Mouse (Mus musculus) intestine, embryonic 14.5 days (tissue): ENCODE measurements at regions not wholly inside any gene's neighbourhood (a gene's known extent, or its start where the extent isn't known, plus 50 kb on each side); places are given as distances from the start of the nearest gene placed in this dataset.

ENCODE experiments used
- ATAC-seq: fragments of 200-750 bp; cut with Nextera tagmentation; replicated peaks from 2 replicates; pipeline ENCODE4 v1.8.0; 2017; ENCODE audit warnings: low read depth, moderate number of reproducible peaks, moderate TSS enrichment, moderate library complexity; ENCODE audit not compliant: low FRiP score, low TSS enrichment
- DNase-seq: peaks from one replicate; pipeline ENCODE4 v3.0.0-alpha.2; 2018; ENCODE audit warnings: low spot score
- H3K27ac ChIP-seq: fragments of 300-500 bp; sonication (generic); 2 replicates; pipeline ENCODE4 v1.5.1; 2014; ENCODE audit warnings: low read depth, mild to moderate bottlenecking, control low read depth
- H3K27me3 ChIP-seq: fragments of 300-500 bp; sonication (generic); replicated peaks from 2 replicates; pipeline ENCODE4 v1.6.1; 2014; ENCODE audit warnings: low read length, control low read depth; ENCODE audit not compliant: control insufficient read depth, insufficient read depth
- H3K36me3 ChIP-seq: fragments of 300-500 bp; sonication (generic); 2 replicates; pipeline ENCODE4 v1.6.1; 2014; ENCODE audit warnings: low read length, control low read depth; ENCODE audit not compliant: control insufficient read depth, insufficient read depth
- H3K4me1 ChIP-seq: fragments of 300-500 bp; sonication (generic); replicated peaks from 2 replicates; pipeline ENCODE4 v1.6.1; 2014; ENCODE audit warnings: low read length, control low read depth, mixed read lengths; ENCODE audit not compliant: control insufficient read depth, insufficient read depth
- H3K4me2 ChIP-seq: fragments of 300-500 bp; sonication (generic); 2 replicates; pipeline ENCODE4 v1.6.1; 2014; ENCODE audit warnings: low read length
- H3K4me3 ChIP-seq: fragments of 300-500 bp; sonication (generic); 2 replicates; pipeline ENCODE4 v1.5.1; 2014; ENCODE audit warnings: low read depth, low read length, control low read depth, mixed read lengths
- H3K9ac ChIP-seq: fragments of 300-500 bp; sonication (generic); 2 replicates; pipeline ENCODE4 v1.6.1; 2014; ENCODE audit warnings: mild to moderate bottlenecking, low read length
- H3K9me3 ChIP-seq: fragments of 300-500 bp; sonication (generic); 2 replicates; pipeline ENCODE4 v1.6.1; 2016; ENCODE audit warnings: low read length, control low read depth; ENCODE audit not compliant: control insufficient read depth
- WGBS: fragments of 180-500 bp; shearing (Covaris S2); extraction: QIAGEN DNeasy Blood & Tissue Kit; methylation state at CpG from one replicate; pipeline ENCODE4 v1.1.7; 2014; 5-methylcytosine and 5-hydroxymethylcytosine counted together

DNA sequence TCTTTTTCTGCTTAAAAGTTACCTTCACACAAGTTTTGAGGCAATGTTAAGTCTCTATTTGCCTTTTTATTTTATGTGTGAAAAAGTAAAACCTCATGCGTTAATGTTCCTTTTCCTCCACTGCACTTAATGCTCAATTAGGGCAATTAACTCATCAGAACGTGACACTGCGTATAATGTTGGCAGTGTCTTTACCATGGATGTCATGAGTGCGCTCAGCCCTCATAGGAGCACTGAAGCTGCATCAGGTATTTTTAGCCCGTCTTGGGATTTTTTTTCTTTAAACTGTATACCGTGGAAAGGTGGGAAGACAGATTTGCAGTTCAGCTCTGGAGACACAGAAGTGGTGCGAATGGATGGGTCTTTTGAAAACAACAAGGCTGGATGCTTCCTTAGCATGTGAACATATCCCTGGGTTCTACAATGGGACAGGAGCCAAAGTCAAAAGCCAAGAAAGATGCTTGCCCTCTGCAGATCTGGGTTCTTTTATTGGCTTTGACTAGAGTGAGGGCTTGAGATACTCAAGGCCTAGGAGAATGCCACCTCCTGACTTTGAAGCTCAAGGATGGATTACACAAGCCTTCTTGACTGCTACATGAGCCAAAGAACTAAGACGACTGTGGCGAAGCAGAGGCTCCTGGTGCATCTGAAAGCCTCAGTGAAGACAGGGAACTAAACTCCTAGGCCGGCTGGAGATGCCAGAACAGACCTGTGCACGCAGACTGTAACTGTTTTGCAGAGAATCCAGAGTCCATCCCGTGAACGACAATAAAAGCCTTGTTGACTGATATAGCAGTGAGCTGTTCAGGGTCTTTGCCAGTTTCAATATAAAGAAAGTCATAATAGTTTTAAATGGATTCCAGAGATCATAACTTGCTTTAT, 262.9 kb upstream of the Emcn start:
- H3K4me1 ChIP-seq = no peaks in the 10 kb centered on the region
- no peak for DNase-seq
- WGBS = 84% methylated on average over 13 of the region's 13 CpGs
- no peak overlapping the region for H3K4me3 ChIP-seq
- H3K27me3 ChIP-seq = no peaks in the 10 kb centered on the region
- no peak overlapping the region for H3K4me2 ChIP-seq
- H3K36me3 ChIP-seq = no peaks in the 10 kb centered on the region
- ATAC-seq = no peak
- H3K9me3 ChIP-seq = no peaks in the 10 kb centered on the region
- H3K27ac ChIP-seq = no peak overlapping the region
- no peak overlapping the region for H3K9ac ChIP-seq

DNA sequence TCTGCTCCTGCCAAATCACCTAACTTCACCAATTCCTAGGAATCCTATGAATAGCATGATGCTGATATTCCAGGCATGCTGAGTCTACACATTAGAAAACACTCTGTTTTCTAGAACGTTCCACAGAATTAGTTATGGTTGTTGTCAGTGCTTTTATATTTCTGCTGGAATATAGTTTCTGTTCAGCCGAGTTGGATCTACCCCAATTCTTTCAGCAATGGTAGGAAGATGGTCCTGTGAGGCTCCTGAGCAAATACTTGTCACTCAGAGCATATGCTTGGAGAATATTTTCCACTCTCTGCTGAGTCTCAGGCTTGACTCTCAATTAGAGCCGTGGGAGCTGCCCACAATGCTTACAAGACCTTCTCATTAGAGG, 262.3 kb upstream of the Emcn start:
- Histone ChIP-seq H3K4me3 (no peak overlapping the region), H3K9me3 (no peaks in the 10 kb centered on the region), H3K9ac (no peak overlapping the region), H3K4me2 (no peak overlapping the region), H3K27me3 (no peaks in the 10 kb centered on the region), H3K36me3 (no peaks in the 10 kb centered on the region), H3K27ac (no peak overlapping the region), H3K4me1 (no peaks in the 10 kb centered on the region)
- no peak for ATAC-seq
- no peak for DNase-seq
- WGBS = 83% methylated on average over 3 of the region's 3 CpGs

DNA sequence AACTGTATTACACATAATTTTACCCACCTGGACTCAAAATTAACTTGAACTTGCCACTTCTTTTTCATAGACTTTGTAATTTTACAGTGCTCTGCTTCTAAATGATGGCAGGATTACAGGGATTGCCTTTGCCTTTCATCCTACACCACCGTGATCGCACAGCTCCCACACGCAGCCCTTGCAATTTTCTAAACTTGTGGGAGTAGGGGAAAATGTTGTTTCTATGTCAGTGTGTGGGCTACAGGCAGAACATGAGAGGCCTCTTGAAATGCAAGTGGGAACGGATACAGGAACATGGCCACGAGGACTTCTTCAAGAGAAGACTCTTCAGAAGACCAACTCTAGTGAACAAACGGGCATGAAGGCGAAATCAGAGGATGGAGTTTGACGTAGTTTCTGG, 254.0 kb upstream of the Emcn start:
- no peak overlapping the region for H3K4me2 ChIP-seq
- H3K36me3 ChIP-seq = no peaks in the 10 kb centered on the region

DNA sequence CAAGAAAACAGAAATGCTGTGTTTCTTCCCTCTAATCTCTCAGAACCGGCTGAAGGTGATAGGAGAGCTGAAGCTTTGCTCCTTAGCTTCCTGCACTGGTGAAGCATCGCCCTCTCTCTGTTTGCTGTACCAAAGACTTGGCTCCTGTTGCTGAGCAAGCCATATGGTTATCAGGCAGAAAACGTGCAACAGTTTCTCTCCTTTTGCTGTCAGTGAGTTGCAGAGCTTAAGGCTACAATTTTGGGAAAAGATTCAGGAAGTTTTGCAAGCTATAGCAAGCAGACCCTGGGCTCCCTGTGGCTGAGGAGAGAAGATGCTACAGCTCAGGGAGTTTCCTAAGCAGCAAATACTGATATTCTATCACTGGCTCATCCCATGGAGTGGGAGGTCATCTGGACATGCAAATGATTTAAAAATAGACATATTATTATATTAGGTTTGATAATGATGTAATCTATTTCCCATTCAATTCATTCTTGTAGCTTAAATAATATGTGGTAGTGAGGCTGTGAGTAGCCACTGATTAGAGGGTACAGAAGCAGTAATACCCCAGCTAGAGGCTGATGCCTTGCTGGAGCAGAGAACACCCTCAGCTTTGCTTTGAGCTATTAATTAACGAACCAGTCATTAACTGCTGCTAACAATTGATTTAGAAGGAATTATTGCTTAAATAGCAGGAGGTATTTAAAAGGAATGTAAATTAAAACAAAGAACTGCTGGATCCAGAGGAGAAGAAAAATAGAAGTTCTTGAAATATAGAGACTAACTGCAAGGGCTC, 240.1 kb upstream of the Emcn start:
- ATAC-seq (no peak), DNase-seq (no peak)
- WGBS = 60% methylated on average over 4 of the region's 4 CpGs
- H3K9me3 ChIP-seq = no peaks in the 10 kb centered on the region
- H3K27ac ChIP-seq = no peak overlapping the region
- no peaks in the 10 kb centered on the region for H3K27me3 ChIP-seq
- H3K36me3 ChIP-seq = no peaks in the 10 kb centered on the region
- no peak overlapping the region for H3K9ac ChIP-seq
- no peak overlapping the region for H3K4me3 ChIP-seq
- no peaks in the 10 kb centered on the region for H3K4me1 ChIP-seq
- H3K4me2 ChIP-seq = no peak overlapping the region

More for the DNA sequence above, 254.0 kb upstream of the Emcn start:
- WGBS = 91% methylated on average over 8 of the region's 8 CpGs
- Histone ChIP-seq H3K4me3 (no peak overlapping the region), H3K9ac (no peak overlapping the region), H3K4me1 (no peaks in the 10 kb centered on the region), H3K27me3 (no peaks in the 10 kb centered on the region), H3K9me3 (no peaks in the 10 kb centered on the region), H3K27ac (no peak overlapping the region)
- DNase-seq (no peak), ATAC-seq (no peak)

DNA sequence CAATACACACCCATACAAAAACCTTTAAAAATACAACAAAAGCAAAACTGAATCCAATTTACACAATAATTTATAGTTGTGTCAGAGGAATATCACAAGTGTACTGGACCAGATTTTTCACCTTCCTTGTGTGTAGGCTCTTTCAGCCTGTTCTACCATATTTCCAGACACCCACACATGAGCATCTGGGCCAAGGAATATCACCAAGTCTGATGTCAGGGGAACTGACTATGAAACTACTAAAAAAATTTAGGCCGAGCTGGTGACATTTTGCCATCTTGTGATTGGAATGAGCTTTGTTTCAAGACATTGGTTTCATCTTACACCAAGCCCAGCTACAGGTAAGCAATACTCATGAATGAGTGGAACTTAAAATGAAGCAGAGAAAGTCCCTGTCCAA, 234.9 kb upstream of the Emcn start:
- Histone ChIP-seq H3K9ac (no peak overlapping the region), H3K4me2 (no peak overlapping the region), H3K36me3 (no peaks in the 10 kb centered on the region), H3K27ac (no peak overlapping the region), H3K9me3 (no peaks in the 10 kb centered on the region), H3K4me3 (no peak overlapping the region), H3K4me1 (no peaks in the 10 kb centered on the region), H3K27me3 (no peaks in the 10 kb centered on the region)
- no peak for ATAC-seq
- DNase-seq = no peak
- 91% methylated on average over 1 of the region's 1 CpGs for WGBS

DNA sequence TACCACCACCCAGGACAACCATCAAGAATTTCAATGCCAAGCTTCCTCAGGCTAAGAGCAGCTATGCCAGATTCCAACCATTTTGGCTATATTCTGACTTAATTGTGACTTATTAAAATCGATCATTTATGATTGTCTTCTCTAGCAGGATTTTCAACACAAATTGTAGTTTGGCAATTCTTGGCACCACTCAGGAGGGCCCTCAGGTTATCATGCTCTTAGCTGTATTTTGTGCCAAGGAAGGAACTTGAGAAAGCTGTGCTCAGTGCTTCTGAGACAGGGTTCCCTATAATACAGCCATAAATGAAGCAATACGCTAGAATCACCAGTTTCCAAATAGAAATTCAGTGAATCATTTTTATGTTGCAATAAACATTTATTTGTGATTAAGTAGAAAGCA, 232.7 kb upstream of the Emcn start:
- no peak overlapping the region for H3K9ac ChIP-seq
- DNase-seq = no peak
- no peak overlapping the region for H3K4me2 ChIP-seq
- H3K9me3 ChIP-seq = no peaks in the 10 kb centered on the region
- no peak overlapping the region for H3K4me3 ChIP-seq
- no peaks in the 10 kb centered on the region for H3K4me1 ChIP-seq
- 95% methylated on average over 2 of the region's 2 CpGs for WGBS
- H3K36me3 ChIP-seq = no peaks in the 10 kb centered on the region
- ATAC-seq = no peak
- no peak overlapping the region for H3K27ac ChIP-seq
- H3K27me3 ChIP-seq = no peaks in the 10 kb centered on the region

DNA sequence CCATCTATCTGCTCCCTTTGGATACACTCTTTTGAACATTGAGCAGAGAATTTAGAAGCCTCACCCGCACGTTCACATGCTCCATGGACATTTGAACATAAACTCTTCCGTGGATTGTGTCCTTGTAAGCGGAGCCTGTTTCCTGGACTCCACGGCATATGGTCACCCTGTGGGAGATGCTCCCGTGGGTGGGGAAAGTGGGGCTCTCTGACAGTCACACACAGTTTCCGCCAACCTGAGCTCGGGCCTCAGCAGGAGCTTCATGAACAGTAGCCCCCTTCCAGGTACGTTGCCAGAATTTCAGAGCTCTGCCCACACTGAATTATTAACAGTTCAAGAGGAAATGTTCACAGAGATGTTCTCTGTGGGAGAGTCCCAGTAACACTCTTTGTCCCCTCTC, 231.1 kb upstream of the Emcn start:
- Histone ChIP-seq H3K4me1 (no peaks in the 10 kb centered on the region), H3K9ac (no peak overlapping the region), H3K9me3 (no peaks in the 10 kb centered on the region), H3K4me2 (no peak overlapping the region), H3K36me3 (no peaks in the 10 kb centered on the region), H3K27ac (no peak overlapping the region), H3K4me3 (no peak overlapping the region), H3K27me3 (no peaks in the 10 kb centered on the region)
- no peak for ATAC-seq
- DNase-seq = no peak
- WGBS = 90% methylated on average over 9 of the region's 9 CpGs

DNA sequence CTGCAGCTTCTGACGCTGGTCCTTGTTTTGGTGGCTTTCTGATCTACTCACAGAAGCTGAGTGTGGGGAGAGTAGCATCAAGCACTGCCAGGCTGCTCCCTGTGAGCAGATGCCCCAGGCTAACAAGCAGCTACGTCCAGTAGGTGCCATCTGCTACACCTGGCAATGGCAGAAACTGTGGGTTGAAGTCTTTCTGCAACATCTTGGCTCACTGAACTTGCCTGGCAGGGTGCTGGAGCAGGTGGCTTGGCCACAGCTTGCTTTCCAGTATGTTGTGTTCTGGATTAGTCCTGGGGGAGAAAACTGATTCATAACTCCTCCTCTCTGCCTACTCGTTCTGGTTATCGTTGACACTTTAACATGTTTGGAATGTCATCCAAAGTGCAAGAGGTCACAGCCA, 230.4 kb upstream of the Emcn start:
- Histone ChIP-seq H3K4me3 (no peak overlapping the region), H3K4me2 (no peak overlapping the region), H3K27ac (no peak overlapping the region), H3K9ac (no peak overlapping the region), H3K4me1 (no peaks in the 10 kb centered on the region), H3K36me3 (no peaks in the 10 kb centered on the region), H3K9me3 (no peaks in the 10 kb centered on the region), H3K27me3 (no peaks in the 10 kb centered on the region)
- WGBS = 59% methylated on average over 4 of the region's 4 CpGs
- ATAC-seq = no peak
- no peak for DNase-seq
